Mouse (Mus musculus): ENCODE measurements around the gene Klk1b8.

GRCm38 (mm10) chr7:43936551-43936950, 13.9 kb upstream of the Klk1b8 start:
- TF ChIP-seq CTCF (IDR thresholded peaks at IDR 0.05; ENCODE audit: low read depth, low read length) (no peak), POLR2A (IDR thresholded peaks at IDR 0.05; ENCODE audit: extremely low read depth, insufficient read depth, low read length) (no peak)

All from liver, adult 2 months (tissue).